Mouse (Mus musculus) spleen, adult 2 months (tissue): Measurements from ENCODE around the gene Macrod2.

Experiments used
- CTCF ChIP-seq: fragments of 200-500 bp; IDR thresholded peaks from 2 replicates; pipeline ENCODE4 v1.5.1; 2011; ENCODE audit warnings: mild to moderate bottlenecking, inconsistent platforms; ENCODE audit not compliant: insufficient read depth, insufficient read length, insufficient replicate concordance; ENCODE audit errors: extremely low read depth
- POLR2A ChIP-seq: fragments of 200-500 bp; IDR thresholded peaks from 2 replicates; pipeline ENCODE4 v1.6.1; 2011; ENCODE audit warnings: low read depth, low read length, inconsistent platforms

DNA sequence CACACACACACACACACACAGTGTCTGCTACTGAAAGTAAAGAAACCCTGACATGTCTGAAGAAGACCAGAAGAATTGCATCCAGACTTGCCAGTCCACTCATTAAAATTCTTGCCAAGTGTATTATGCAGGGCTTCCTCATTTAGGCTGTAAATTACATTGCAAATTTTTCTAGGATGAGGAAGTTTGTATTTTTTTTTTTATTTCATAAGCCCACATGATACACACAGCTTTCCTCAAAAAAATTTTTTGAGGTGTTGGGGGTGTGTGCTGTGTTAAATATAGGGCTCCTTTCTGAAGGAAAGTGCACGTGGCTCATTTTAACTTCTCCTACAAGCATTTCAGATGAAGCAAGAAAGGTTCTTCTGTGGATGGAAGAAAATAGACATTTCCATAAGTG, 613.3 kb downstream of the Macrod2 start:
- no peak for TF ChIP-seq CTCF
- TF ChIP-seq POLR2A, result no peak
